Mouse (Mus musculus): ENCODE data around the gene Epb41l4b. TPM values are rescaled to one million over a fixed set of nuclear protein-coding genes. Genes with fewer than 3 reads are reported as not detected.
A peak's percentile ranks its signal among the peaks of the same experiment; 100 is the strongest.

The Epb41l4b gene
- polyA plus RNA-seq, 1 experiment from 2014 or later, result 3.4 TPM

DNA sequence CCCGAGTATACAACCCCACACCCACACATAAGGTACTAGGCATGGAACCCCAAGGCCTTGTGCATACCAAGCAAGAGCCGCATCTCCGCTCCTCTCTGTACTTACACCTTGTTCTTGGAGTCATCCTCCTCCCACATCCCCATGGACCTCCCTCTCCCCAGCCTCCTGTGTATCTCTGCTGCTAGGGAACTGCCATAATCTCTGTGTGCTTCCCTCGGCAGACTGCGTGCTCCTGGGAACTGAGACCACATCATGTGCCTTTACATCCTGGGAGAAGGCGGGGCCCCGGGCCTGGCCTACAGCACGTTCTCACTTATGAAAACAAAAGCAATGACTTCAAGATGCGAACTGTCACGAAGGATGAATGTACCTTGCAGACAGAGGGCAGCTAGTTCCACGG, 59.6 kb downstream of the Epb41l4b start:
- no peak for ATAC-seq
- Histone ChIP-seq H3K4me3 (ENCODE audit: low read length) (no peak overlapping the region), H3K9ac (ENCODE audit: low read depth, low read length) (no peak overlapping the region), H3K4me1 (ENCODE audit: control insufficient read depth, insufficient read depth, low read depth, low read length) (no peaks in the 10 kb centered on the region; the same call in 1 of the 2 replicates), H3K9me3 (ENCODE audit: control insufficient read depth, low read length) (no peaks in the 10 kb centered on the region), H3K36me3 (ENCODE audit: control insufficient read depth, insufficient read depth, low read length) (no peaks in the 10 kb centered on the region), H3K27me3 (replicated peaks; ENCODE audit: control insufficient read depth, insufficient read depth, low read length) (no peaks in the 10 kb centered on the region), H3K4me2 (ENCODE audit: low read length) (no peak overlapping the region), H3K27ac (ENCODE audit: low read depth, low read length) (no peak overlapping the region)
- WGBS, result 74% methylated on average over 11 of the region's 11 CpGs

DNA sequence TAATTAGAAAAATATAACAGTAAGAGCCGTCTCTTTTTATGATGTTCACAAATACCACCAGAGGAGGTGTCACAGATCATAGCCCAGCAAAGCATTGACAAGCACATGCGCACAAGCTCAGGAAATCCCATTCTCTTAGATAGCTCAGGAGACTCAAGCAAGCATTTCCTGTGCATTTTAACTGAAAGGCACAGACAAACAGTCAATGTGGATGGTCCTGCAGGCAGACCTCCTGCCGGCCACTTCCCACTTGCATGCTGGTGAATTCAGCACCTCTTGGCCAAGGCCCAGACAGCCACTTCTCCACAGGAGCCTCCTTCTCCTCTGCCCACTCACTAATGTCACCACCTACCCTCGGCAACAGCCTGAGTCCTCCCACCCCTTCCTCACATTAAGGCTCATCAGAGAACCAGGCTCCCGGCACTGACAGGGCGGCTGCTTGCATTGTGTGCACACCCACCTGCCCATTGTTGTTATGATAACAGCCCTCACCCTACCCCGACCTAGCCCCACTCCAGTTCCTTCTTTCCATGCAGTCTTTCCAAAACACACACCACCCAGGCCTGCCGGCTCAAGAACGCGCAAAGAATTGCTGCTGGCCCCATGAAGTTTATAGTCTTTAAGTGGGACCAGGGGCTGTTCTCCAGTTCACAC, 60.3 kb downstream of the Epb41l4b start:
- H3K9me3 ChIP-seq (ENCODE audit: control insufficient read depth, low read length), result no peaks in the 10 kb centered on the region
- no peak overlapping the region for H3K4me3 ChIP-seq (ENCODE audit: low read length)
- no peaks in the 10 kb centered on the region; the same call in 1 of the 2 replicates for H3K4me1 ChIP-seq (ENCODE audit: control insufficient read depth, insufficient read depth, low read depth, low read length)
- H3K9ac ChIP-seq (ENCODE audit: low read depth, low read length), result no peak overlapping the region
- H3K27ac ChIP-seq (ENCODE audit: low read depth, low read length), result no peak overlapping the region
- H3K36me3 ChIP-seq (ENCODE audit: control insufficient read depth, insufficient read depth, low read length), result no peaks in the 10 kb centered on the region
- ATAC-seq, result peak; percentile 34; the same call in 1 of the 2 replicates
- no peaks in the 10 kb centered on the region for H3K27me3 ChIP-seq (replicated peaks; ENCODE audit: control insufficient read depth, insufficient read depth, low read length)
- 60% methylated on average over 10 of the region's 10 CpGs for WGBS
- no peak overlapping the region for H3K4me2 ChIP-seq (ENCODE audit: low read length)

DNA sequence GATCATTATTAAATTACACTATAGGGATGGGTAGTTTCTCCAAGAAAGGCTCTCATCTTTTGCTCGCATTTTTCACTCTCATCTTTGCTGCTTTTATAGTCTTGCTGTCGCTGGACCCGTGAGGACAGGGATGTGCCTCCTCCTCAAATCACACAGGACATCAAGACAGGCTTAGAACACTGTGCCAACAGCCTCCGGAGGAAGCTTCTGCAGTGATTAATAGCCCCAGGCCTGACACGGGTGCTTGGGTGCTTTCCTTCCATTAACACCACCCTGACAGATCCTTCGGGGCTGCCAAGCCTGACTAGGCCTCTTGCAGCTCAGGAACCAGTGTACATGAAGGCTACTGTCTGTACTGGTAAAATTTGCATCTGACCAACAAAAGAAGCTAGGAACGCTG, 61.8 kb downstream of the Epb41l4b start:
- H3K4me1 ChIP-seq (ENCODE audit: control insufficient read depth, insufficient read depth, low read depth, low read length), result no peaks in the 10 kb centered on the region; the same call in 1 of the 2 replicates
- no peak overlapping the region for H3K4me2 ChIP-seq (ENCODE audit: low read length)
- H3K9ac ChIP-seq (ENCODE audit: low read depth, low read length), result no peak overlapping the region
- H3K9me3 ChIP-seq (ENCODE audit: control insufficient read depth, low read length), result no peaks in the 10 kb centered on the region
- H3K27ac ChIP-seq (ENCODE audit: low read depth, low read length), result no peak overlapping the region
- H3K4me3 ChIP-seq (ENCODE audit: low read length), result no peak overlapping the region
- ATAC-seq, result no peak
- 51% methylated on average over 7 of the region's 7 CpGs for WGBS
- no peaks in the 10 kb centered on the region for H3K27me3 ChIP-seq (replicated peaks; ENCODE audit: control insufficient read depth, insufficient read depth, low read length)
- H3K36me3 ChIP-seq (ENCODE audit: control insufficient read depth, insufficient read depth, low read length), result no peaks in the 10 kb centered on the region

DNA sequence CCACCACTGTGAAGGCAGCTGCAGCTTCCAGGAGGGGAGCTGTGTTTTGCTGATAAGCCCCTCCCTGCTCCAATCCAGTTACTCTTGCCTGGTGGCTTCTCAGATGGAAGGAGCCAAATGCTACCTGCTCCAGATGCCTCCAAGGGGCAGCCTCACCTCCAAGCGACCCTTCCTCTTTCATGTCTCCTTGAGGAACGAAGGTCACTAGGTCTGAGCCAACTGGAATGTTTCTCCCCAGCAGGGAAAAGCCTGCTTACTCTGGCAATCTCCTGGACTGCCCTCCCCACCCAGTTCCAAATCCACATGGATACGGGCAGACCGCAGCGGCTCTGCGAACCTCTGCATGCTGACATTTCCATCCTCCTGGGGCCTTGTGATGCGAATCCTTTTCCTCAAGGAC, 69.4 kb downstream of the Epb41l4b start:
- Histone ChIP-seq H3K27me3 (replicated peaks; ENCODE audit: control insufficient read depth, insufficient read depth, low read length) (no peaks in the 10 kb centered on the region), H3K4me3 (ENCODE audit: low read length) (no peak overlapping the region), H3K4me2 (ENCODE audit: low read length) (no peak overlapping the region), H3K9ac (ENCODE audit: low read depth, low read length) (no peak overlapping the region), H3K4me1 (ENCODE audit: control insufficient read depth, insufficient read depth, low read depth, low read length) (no peaks in the 10 kb centered on the region), H3K9me3 (ENCODE audit: control insufficient read depth, low read length) (no peaks in the 10 kb centered on the region), H3K36me3 (ENCODE audit: control insufficient read depth, insufficient read depth, low read length) (no peaks in the 10 kb centered on the region), H3K27ac (ENCODE audit: low read depth, low read length) (no peak overlapping the region)
- ATAC-seq, result no peak
- WGBS, result 77% methylated on average over 7 of the region's 7 CpGs

DNA sequence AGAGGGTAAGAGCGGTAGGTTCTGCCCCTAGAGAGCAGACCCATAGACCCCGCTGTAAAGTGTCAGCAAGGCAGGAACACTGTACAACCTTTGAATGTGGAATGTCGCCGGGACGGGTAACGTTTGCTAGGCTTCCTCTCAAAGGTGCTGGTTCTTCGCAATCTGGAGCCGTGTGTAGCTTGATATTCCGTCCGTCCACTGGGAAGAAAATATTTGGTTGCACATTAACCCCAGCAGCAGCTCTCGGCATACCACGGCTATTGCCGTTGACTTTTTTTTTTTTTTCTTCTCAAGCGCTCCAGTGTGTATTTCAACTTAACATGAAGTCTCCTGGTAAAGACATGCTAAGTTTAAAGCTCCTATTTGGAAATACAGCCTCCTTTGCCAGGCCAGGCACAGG, 70.1 kb downstream of the Epb41l4b start:
- Histone ChIP-seq H3K27me3 (replicated peaks; ENCODE audit: control insufficient read depth, insufficient read depth, low read length) (no peaks in the 10 kb centered on the region), H3K4me3 (ENCODE audit: low read length) (no peak overlapping the region), H3K4me2 (ENCODE audit: low read length) (no peak overlapping the region), H3K9me3 (ENCODE audit: control insufficient read depth, low read length) (no peaks in the 10 kb centered on the region), H3K36me3 (ENCODE audit: control insufficient read depth, insufficient read depth, low read length) (no peaks in the 10 kb centered on the region), H3K4me1 (ENCODE audit: control insufficient read depth, insufficient read depth, low read depth, low read length) (no peaks in the 10 kb centered on the region), H3K27ac (ENCODE audit: low read depth, low read length) (no peak overlapping the region), H3K9ac (ENCODE audit: low read depth, low read length) (no peak overlapping the region)
- WGBS, result 89% methylated on average over 14 of the region's 14 CpGs
- ATAC-seq, result no peak

DNA sequence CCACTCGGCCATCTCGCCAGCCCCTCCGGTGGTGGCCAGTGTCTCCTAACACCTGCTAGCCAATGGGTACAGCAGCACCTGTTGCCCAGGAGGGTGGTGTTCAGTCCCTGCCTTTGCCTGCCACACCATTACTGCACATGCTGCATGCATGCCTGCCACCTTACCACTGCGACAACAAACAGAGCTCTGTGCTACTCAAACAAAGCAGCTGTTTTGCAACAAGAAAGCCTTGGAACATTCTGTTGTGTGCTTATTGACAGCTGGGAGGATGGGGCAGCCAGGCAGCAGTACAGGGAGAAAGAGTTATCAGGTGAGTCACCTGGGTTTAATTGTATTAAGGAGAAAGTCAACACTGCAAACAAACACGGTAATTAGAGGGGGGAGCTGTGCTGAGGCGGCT, 72.6 kb downstream of the Epb41l4b start:
- no peak overlapping the region for H3K4me3 ChIP-seq (ENCODE audit: low read length)
- H3K27me3 ChIP-seq (replicated peaks; ENCODE audit: control insufficient read depth, insufficient read depth, low read length), result no peaks in the 10 kb centered on the region
- H3K4me1 ChIP-seq (ENCODE audit: control insufficient read depth, insufficient read depth, low read depth, low read length), result no peaks in the 10 kb centered on the region
- 84% methylated on average over 6 of the region's 6 CpGs for WGBS
- no peak overlapping the region for H3K9ac ChIP-seq (ENCODE audit: low read depth, low read length)
- H3K36me3 ChIP-seq (ENCODE audit: control insufficient read depth, insufficient read depth, low read length), result no peaks in the 10 kb centered on the region
- no peaks in the 10 kb centered on the region for H3K9me3 ChIP-seq (ENCODE audit: control insufficient read depth, low read length)
- no peak overlapping the region for H3K27ac ChIP-seq (ENCODE audit: low read depth, low read length)
- H3K4me2 ChIP-seq (ENCODE audit: low read length), result no peak overlapping the region
- 0 out of 2 replicates have a peak, but pooled peaks have one; percentile 25 for ATAC-seq

DNA sequence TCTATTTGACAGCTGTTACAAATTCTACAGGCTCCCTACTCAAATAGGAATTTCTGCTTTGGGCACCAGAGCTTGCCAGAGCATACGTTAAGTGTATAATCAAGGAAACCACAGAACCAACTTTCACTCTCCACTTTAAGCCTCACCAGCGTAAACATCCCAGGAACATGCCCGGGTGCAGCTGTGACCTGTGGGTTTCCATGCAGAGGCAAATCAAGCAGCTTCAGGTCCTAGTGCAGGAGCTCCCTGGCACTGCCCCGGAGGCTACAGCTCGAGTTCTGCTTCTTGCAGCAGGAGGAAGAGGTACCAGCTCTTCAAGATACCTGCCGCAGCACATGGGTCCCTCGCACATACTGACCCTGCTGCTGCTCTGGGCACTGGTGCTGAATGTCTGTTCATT, 74.8 kb downstream of the Epb41l4b start:
- Histone ChIP-seq H3K27ac (ENCODE audit: low read depth, low read length) (no peak overlapping the region), H3K9ac (ENCODE audit: low read depth, low read length) (no peak overlapping the region), H3K27me3 (replicated peaks; ENCODE audit: control insufficient read depth, insufficient read depth, low read length) (no peaks in the 10 kb centered on the region), H3K36me3 (ENCODE audit: control insufficient read depth, insufficient read depth, low read length) (no peaks in the 10 kb centered on the region), H3K4me2 (ENCODE audit: low read length) (no peak overlapping the region), H3K4me3 (ENCODE audit: low read length) (no peak overlapping the region), H3K9me3 (ENCODE audit: control insufficient read depth, low read length) (no peaks in the 10 kb centered on the region), H3K4me1 (ENCODE audit: control insufficient read depth, insufficient read depth, low read depth, low read length) (peaks cover 6% of the 10 kb centered on the region; the same call in 1 of the 2 replicates)
- 74% methylated on average over 7 of the region's 7 CpGs for WGBS
- ATAC-seq, result no peak

DNA sequence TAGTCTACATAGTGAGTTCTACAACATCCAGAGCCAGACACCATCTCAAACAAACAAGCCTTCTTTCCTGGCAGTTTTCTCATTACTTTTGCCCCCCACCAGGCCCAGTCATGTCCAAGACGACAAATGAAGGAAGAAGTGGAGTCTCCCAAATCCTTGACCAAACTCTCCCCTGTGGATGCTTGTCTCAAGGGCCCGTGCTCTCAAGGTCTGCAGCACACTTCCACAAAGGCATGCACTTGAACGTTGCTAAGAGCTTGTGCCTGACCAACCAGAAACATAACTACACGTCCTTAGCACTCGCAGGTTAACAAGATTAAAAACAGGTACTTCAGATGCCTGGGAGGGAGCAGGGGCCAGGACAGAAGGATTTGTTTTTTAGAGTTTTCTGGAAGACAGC, 75.4 kb downstream of the Epb41l4b start:
- no peak for ATAC-seq
- WGBS, result 77% methylated on average over 5 of the region's 5 CpGs

DNA sequence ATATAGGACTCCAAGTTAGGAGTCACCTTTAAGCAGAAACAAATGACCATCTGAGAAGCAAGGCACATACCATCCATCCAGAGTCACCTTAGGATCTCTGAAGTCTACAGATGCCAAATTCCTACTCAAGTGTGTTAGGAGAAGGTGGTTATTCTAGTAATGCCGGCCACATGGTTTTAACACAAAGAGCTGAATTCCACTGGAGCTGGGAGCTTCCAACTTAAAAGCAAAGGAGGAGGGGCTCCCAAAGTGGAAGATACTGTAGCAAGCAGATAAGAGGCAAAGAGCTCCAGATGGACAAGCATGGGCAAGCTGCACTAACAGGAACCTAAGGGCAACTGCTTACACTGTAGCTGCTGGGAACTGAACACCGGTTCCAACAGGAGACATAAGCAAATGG, 76.3 kb downstream of the Epb41l4b start:
- Histone ChIP-seq H3K4me2 (ENCODE audit: low read length) (no peak overlapping the region), H3K4me3 (ENCODE audit: low read length) (no peak overlapping the region), H3K36me3 (ENCODE audit: control insufficient read depth, insufficient read depth, low read length) (no peaks in the 10 kb centered on the region), H3K9ac (ENCODE audit: low read depth, low read length) (no peak overlapping the region), H3K9me3 (ENCODE audit: control insufficient read depth, low read length) (no peaks in the 10 kb centered on the region), H3K27me3 (replicated peaks; ENCODE audit: control insufficient read depth, insufficient read depth, low read length) (no peaks in the 10 kb centered on the region), H3K27ac (ENCODE audit: low read depth, low read length) (no peak overlapping the region), H3K4me1 (ENCODE audit: control insufficient read depth, insufficient read depth, low read depth, low read length) (peaks cover 6% of the 10 kb centered on the region; the same call in 1 of the 2 replicates)
- WGBS, result 88% methylated on average over 2 of the region's 2 CpGs
- no peak for ATAC-seq

More for the DNA sequence above, 75.4 kb downstream of the Epb41l4b start:
- H3K27me3 ChIP-seq (replicated peaks; ENCODE audit: control insufficient read depth, insufficient read depth, low read length), result no peaks in the 10 kb centered on the region
- no peak overlapping the region for H3K4me2 ChIP-seq (ENCODE audit: low read length)
- no peak overlapping the region for H3K4me3 ChIP-seq (ENCODE audit: low read length)
- peaks cover 6% of the 10 kb centered on the region; the same call in 1 of the 2 replicates for H3K4me1 ChIP-seq (ENCODE audit: control insufficient read depth, insufficient read depth, low read depth, low read length)
- no peaks in the 10 kb centered on the region for H3K9me3 ChIP-seq (ENCODE audit: control insufficient read depth, low read length)
- no peak overlapping the region for H3K27ac ChIP-seq (ENCODE audit: low read depth, low read length)
- no peak overlapping the region for H3K9ac ChIP-seq (ENCODE audit: low read depth, low read length)
- H3K36me3 ChIP-seq (ENCODE audit: control insufficient read depth, insufficient read depth, low read length), result no peaks in the 10 kb centered on the region
